Mouse (Mus musculus) cortical plate, adult 2 months (tissue): ENCODE data around the gene Tcl1b4. TPM values are rescaled to one million over a fixed set of nuclear protein-coding genes. Genes with fewer than 3 reads are reported as not detected.
"Not testable (repeated sequence)": the region's sequence is repeated elsewhere in the genome, so short reads cannot be mapped to it uniquely, and the experiment has no call there.

Experiments
- H3K27ac ChIP-seq: fragments of 200-500 bp; 2 replicates; pipeline ENCODE4 v1.5.1; 2012; ENCODE audit warnings: low read length, control low read depth, inconsistent platforms; ENCODE audit not compliant: insufficient read depth
- H3K4me1 ChIP-seq: fragments of 200-500 bp; 2 replicates; pipeline ENCODE4 v1.6.1; 2011; ENCODE audit warnings: low read length; ENCODE audit not compliant: control insufficient read depth, insufficient read depth
- H3K4me3 ChIP-seq: fragments of 200-500 bp; 2 replicates; pipeline ENCODE4 v1.5.1; 2011; ENCODE audit warnings: mild to moderate bottlenecking, low read length, control low read depth; ENCODE audit not compliant: insufficient read depth
- CTCF ChIP-seq: fragments of 200-500 bp; IDR thresholded peaks from 2 replicates; pipeline ENCODE4 v1.5.1; 2011; ENCODE audit warnings: mild to moderate bottlenecking, control low read depth, low read length; ENCODE audit not compliant: insufficient read depth; ENCODE audit errors: extremely low read depth
- POLR2A ChIP-seq: fragments of 200-500 bp; IDR thresholded peaks from 2 replicates; pipeline ENCODE4 v1.6.1; 2011; ENCODE audit warnings: mild to moderate bottlenecking, low read length, control low read depth; ENCODE audit not compliant: insufficient read depth; ENCODE audit errors: extremely low read depth
- polyA plus RNA-seq: library from polyadenylated mRNA; depleted of rRNA; stranded (reverse); fragments of >200 nt; gene quantifications from 2 replicates; pipeline ENCODE4 v1.2.3, GENCODE M21; 2012; rRNA removed

Tcl1b4 gene
- not detected in 2 replicates for polyA plus RNA-seq

GRCm38 (mm10) chr12:105201657-105202056, at the start of gene Tcl1b4:
TSS of gene Tcl1b4 (plus strand) at chr12:105201957.
- H3K4me3 ChIP-seq, H3K27ac ChIP-seq, H3K4me1 ChIP-seq: not testable (repeated sequence)

GRCm38 (mm10) chr12:105155286-105155685, 46.5 kb upstream of the Tcl1b4 start:
- not testable (repeated sequence) for H3K27ac ChIP-seq, H3K4me1 ChIP-seq, H3K4me3 ChIP-seq

DNA sequence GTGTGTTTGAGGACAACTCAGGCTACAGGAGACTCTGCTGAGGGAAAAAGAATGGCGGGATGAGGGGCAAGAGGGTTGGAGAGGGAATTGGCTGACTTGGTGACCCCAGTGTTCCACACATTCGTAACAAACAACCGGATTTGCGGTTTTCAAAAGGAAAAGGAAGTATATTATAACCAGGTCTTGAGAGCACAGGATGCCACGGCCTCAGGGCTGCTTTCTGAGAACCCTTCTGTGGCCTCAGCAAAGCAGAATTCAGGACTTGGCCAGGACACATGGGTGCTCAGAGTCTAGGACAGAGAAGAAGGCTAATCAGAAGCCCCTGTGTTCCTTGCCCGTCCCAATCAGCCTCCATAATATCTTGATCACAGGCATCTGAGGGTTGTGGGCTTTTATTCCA, 42.9 kb upstream of the Tcl1b4 start:
- Histone ChIP-seq H3K4me3 (no peak overlapping the region), H3K4me1 (no peaks in the 10 kb centered on the region), H3K27ac (no peak overlapping the region)
- TF ChIP-seq POLR2A (no peak), CTCF (no peak)

DNA sequence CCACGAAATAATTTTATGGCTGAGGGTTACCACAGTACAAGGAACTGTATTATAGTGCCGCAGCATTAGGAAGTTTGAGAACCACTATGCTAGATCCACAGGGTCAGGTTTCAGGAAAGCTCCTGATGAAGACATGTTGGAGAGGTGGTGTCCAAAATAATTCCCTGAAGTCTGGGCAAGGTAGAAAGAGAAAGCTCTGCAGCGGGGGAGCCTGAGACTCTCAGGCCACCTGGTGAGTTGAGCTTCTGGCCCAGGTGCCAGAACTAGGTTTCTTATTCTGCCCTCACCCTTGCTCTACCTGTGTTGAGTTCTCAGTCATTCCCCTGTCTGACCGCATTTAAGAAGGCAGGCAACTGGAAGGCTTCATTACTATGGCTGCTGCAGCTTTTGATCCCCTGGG, 42.4 kb upstream of the Tcl1b4 start, which contains the start of gene Tcl1b1:
TSS of gene Tcl1b1 (plus strand) at position 301 of the 400 bp plus-strand sequence.
- Histone ChIP-seq H3K4me3 (no peak within 1 kb of the TSS), H3K4me1 (no peaks in the 10 kb centered on the region), H3K27ac (no peak within 1 kb of the TSS)
- TF ChIP-seq POLR2A (no peak), CTCF (no peak)

DNA sequence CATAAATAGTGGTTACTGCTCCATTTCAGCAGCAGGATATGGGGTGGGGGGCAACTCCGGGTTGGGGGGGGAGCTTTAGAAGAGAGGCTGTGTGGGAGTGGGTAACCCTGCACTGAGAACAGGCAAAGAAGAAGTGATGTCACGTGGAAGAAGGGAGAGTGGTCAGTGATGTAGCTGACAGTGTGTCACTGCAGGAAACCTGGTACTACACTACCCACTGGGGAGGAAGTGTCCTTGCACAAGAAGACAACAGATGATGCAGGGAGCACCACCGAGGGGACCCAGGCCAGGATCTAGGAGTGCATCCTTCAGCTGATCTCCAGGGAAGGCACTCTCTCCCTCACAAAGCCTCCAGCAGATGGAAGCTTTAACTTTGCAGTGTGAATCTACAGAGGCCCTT, 35.0 kb upstream of the Tcl1b4 start:
- Histone ChIP-seq H3K27ac (no peak overlapping the region), H3K4me1 (no peaks in the 10 kb centered on the region)
- TF ChIP-seq POLR2A (no peak), CTCF (no peak)

DNA sequence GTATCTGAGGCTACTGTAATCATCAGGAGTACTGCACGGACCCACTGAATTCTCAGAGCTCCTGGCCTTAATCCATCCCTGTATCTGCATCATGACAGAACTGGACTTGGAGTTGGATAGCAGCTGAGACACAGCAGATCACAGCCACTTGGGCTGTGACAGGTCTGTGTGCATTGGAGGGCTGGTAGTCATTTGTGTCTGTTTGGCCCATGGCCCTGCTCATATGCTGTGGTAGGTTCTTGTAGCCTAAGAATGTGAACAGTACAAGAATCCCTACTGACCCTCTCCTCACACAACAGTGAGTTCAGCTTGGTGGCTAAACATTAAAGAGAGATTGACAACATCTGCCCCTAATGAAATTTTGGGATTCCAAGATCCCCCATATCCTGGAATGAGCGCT, 28.4 kb upstream of the Tcl1b4 start:
- no peak for TF ChIP-seq POLR2A
- no peak for TF ChIP-seq CTCF
- Histone ChIP-seq H3K27ac (no peak overlapping the region), H3K4me1 (no peaks in the 10 kb centered on the region), H3K4me3 (no peak overlapping the region)

More for the DNA sequence above, 35.0 kb upstream of the Tcl1b4 start:
- H3K4me3 ChIP-seq: no peak overlapping the region

GRCm38 (mm10) chr12:105174318-105174717, 27.4 kb upstream of the Tcl1b4 start:
- not testable (repeated sequence) for H3K4me3 ChIP-seq, H3K4me1 ChIP-seq, H3K27ac ChIP-seq

DNA sequence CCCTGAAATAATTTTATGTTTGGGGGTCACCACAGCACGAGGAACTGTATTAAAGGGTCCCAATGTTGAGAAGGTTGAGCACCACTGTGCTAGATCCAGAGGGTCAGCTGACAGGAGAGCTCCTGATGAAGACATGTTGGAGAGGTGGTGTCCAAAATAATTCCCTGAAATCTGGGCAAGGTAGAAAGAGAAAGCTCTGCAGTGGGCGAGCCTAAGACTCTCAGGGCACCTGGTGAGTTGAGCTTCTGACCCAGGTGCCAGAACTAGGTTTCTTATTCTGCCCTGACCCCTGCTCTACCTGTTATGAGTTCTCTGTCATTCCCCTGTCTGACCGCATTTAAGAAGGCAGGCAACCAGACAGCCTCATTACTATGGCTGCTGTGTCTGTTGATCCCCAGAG, 25.7 kb upstream of the Tcl1b4 start, which contains the start of gene Tcl1b5:
TSS of gene Tcl1b5 (plus strand) at position 301 of the 400 bp plus-strand sequence.
- not testable (repeated sequence) for H3K4me1 ChIP-seq, H3K4me3 ChIP-seq, H3K27ac ChIP-seq

DNA sequence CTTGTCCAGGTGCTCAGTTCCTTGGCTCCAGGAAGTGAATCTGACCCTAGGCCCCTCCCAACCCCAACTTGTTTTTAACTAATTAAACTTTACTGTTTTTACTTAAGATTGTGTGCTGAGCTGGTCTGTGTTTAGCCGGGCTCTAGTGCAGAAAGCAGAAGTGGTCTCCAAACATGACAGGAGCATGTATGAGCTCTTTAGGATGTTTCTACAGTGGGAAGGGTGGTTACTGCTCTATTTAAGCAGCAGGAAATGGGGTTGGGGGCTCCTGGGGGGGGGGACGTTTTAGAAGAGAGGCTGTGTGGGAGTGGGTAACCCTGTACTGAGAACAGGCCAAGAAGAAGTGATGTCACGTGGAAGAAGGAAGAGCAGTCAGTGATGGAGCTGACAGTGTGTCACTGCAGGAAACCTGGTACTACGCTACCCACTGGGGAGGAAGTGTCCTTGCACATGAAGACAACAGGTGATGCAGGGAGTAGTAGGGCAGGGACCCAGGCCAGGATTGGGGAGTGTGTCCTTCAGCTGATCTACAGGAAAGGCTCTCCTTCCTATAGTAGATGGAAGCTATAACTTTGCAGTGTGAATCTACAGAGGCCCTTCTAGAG, 20.6 kb upstream of the Tcl1b4 start:
- not testable (repeated sequence) for H3K4me3 ChIP-seq, H3K27ac ChIP-seq, H3K4me1 ChIP-seq

DNA sequence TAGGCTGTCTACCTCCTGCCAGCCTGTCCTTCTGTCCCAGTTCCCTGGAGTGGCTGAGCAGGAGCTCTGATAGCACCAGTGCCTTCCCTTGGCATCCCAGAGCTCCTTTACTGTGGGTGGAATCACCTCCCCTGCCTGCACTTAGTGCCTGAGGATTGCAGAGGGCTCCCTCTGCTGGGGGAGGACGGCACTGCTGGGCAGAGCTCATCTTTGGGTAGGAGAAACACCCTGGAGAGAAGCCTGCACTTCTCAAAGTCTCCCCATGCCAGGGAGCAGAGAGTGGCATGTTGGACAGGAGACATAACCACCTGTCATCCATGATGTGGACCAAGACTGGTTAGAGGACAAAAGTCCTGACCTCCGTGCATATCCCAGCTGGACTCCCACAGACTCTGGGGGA, 12.8 kb upstream of the Tcl1b4 start:
- H3K4me3 ChIP-seq, H3K27ac ChIP-seq, H3K4me1 ChIP-seq: not testable (repeated sequence)

DNA sequence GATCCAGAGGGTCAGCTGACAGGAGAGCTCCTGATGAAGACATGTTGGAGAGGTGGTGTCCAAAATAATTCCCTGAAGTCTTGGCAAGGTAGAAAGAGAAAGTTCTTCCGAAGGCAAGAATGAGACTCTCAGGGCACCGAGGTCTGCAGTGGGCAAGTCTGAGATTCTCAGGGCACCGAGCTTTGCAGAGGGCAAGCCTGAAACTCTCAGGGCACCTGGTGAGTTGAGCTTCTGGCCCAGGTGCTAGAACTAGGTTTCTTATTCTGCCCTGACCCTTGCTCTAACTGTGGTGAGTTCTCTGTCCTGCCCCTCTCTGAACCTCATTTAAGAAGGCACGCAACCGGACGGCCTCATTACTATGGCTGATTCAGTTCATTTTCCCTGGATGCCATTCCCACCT, 11.0 kb upstream of the Tcl1b4 start, which contains the start of gene Tcl1b3:
TSS of gene Tcl1b3 (plus strand) at position 301 of the 400 bp plus-strand sequence.
- H3K27ac ChIP-seq, H3K4me1 ChIP-seq, H3K4me3 ChIP-seq: not testable (repeated sequence)

DNA sequence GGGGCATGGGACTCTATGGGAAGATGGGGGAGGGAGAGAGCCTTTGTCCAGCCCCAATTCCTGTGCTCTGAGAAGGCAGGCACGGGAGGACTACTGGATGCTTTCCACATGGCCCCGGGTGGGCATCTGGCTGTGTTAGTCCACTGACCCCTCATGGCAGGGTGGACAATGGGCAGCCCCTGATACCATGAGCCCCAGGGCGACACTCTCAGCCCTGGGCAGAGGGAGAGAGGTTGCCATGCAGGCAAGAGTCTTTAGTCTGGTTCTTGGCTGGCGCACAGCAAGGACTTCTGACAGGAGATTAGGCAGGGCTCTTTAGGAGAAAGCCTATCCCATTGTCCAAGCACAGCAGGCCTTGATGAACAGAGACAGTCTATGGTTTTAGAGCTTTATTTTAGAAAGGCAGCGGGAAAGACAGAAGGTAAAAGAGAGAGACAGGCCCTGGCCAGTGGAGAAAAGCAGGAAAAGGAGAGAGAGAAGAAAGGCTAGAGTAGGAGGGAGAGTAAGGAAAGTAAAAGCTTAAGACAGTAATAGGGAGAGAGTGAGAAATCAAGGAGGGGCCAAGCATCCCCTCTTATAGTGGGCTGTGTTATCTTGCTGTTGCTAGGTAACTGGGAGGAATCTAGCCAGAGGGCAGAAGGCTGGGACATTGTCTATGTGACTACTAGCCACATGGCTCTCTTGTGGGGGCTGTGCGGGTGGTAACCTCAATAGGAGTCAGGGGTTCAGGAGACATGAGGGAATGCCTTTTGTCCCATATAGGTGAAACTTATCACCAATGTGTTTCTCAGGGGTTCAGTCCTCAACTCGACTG, 1.9 kb upstream of the Tcl1b4 start:
- H3K4me1 ChIP-seq, H3K4me3 ChIP-seq, H3K27ac ChIP-seq: not testable (repeated sequence)
